Mouse (Mus musculus) G1E (cell line): Measurements from ENCODE around the gene 2010300C02Rik.

Source experiments
- CTCF ChIP-seq: IDR thresholded peaks from 2 replicates; pipeline ENCODE4 v1.5.1; 2012; ENCODE audit warnings: low read depth, low read length, inconsistent platforms, mixed read lengths
- GATA1 ChIP-seq: IDR thresholded peaks from 2 replicates; pipeline ENCODE4 v1.6.1; 2012; ENCODE audit warnings: borderline replicate concordance, low read length, inconsistent platforms, mixed read lengths
- GATA2 ChIP-seq: IDR thresholded peaks from 2 replicates; pipeline ENCODE4 v1.6.1; 2012; ENCODE audit warnings: low read depth, low read length, inconsistent platforms, borderline replicate concordance
- TAL1 ChIP-seq: conservative IDR thresholded peaks from 2 replicates; pipeline ENCODE4 v1.6.1; 2012; ENCODE audit warnings: low read depth, low read length, inconsistent platforms, mixed read lengths

DNA sequence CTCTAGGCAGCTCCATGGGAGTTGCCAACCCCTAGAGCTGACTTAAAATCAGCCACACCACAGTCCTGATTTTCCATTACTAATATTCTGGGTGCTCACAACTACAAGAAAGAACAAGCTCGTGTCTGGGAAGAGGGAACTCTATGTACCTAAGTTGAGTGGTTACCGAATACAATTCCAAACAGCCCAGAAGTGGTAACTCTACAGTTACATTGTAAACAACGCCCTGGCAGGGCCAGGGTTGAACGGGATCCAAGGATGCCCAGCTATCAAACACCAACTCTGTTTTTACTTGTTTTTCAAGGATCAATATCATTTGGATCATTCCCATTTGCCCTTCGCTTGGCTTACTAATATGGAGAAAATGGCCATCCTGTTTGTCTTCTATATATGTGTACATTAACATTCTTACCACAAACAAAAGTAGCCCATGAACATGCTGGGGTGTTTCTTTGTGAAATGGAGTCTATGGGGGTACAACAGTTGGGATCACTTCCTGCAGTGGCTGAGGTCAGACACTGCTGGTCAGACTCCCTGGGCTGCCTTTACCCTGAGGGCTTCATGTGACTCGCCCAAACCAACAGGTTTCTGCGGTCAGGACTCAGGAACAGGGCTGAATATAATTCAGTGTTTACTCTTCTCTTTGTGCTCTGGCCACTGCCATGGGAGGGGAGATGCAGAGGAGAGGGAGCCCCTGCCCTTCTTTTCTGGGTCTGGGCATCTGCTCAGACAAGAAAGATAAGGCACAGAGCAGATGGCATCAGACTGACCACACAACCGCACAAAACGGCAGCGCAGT is 89.3 kb downstream of the 2010300C02Rik start:
- TF ChIP-seq CTCF (no peak), GATA1 (no peak), TAL1 (no peak), GATA2 (no peak)
